Mouse (Mus musculus) spleen, postnatal 4 days (tissue): ENCODE results near the gene Klre1.

Experiments used
- DNase-seq, 2 experiments: peaks; one replicate each; pipeline ENCODE4 v3.0.0; 2022; ENCODE audit warnings: low spot score in 2 of 2

The Klre1 gene

GRCm38 (mm10) chr6:129577605-129578004 lies at the start of gene Klre1:
Gene Klre1, plus strand, starts transcription at chr6:129577905.
- DNase-seq = no peak

DNA sequence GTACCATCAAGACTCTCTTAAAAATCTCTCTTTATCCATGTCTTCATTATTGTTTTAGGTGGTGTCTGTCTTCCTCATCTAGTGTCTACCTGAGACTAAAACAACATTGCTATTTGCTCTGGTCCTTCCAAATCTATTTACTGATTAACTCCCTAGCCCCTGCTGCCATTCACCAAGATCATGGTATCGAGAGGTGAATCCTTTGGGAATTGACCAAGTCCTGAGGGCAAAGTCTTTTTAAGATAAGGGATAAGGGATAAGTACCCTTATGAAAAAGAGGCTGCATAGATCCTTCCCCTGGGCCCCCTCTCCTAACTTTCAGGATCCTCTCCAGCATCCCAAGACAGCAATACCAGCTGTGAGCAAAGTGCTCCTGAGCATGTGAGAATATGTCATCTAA lies 48.1 kb upstream of the Klre1 start:
- no peak for DNase-seq

DNA sequence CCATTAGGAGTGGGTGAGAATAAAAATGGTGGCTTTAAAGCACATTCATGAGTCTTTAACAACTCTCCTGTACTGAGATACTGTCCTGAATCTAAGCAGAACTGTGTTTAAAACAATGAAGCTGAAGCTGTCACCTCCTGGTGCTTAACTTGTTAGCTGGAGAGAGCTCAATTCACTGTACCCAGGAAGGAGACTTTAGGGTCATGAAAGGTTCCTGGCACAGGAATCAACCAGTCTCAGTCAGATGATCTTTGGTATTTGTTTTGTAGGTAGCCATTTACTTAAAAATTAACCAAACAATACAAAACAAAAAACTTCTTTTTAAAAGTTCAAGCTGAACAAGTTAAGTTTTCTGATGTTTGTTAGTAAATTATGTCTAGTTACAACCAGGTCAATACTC lies 47.4 kb upstream of the Klre1 start:
- DNase-seq = no peak

DNA sequence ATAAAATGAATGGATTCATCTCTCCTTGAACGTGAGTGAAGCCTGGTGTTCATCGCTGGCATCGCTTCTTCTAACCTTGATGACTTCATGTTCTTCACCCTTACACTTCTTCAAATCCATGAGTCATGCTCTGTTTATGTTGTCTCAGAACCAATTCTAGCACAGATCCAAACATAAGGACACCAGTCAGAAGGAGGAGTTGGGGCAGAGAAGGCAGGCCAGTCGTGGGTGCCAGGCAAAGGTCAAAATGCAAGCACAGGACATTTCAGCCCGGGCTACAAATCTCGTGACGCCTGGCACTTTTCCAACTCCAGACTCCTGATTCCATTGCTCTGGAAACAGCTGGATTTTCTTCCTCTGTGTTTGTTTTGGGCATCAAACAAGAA lies 45.2 kb upstream of the Klre1 start:
- DNase-seq = no peak

GRCm38 (mm10) chr6:129532942-129533860 lies 44.5 kb upstream of the Klre1 start, which contains the start of gene Gabarapl1:
Gene Gabarapl1, plus strand, starts transcription at chr6:129533160.
- peak; percentile 69 to 82 for DNase-seq

DNA sequence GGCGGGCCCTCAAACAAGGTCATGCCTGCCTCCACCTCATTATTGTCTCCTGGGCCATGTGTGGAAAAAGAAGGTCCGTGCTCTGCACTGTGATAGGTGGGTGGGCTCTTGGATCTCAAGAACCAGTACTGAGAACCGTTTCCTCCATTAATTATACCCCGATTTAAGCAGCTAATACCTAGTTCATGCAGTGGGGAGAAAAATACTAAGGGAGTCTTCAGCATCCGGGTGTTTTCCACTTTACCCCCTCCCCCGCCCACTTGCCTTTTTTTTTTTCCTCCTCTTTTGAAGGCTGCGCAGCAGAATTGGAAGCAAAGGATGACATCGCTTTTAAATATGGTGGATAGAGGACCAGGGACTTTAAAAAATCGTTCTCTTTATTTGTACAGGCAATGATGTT lies 43.6 kb upstream of the Klre1 start:
- DNase-seq = no peak

- no peak for DNase-seq
Observed at GRCm38 (mm10) chr6:129534627-129535190, 43.0 kb upstream of the Klre1 start.

- DNase-seq = no peak
Observed at GRCm38 (mm10) chr6:129535723-129536122, 42.0 kb upstream of the Klre1 start.

DNA sequence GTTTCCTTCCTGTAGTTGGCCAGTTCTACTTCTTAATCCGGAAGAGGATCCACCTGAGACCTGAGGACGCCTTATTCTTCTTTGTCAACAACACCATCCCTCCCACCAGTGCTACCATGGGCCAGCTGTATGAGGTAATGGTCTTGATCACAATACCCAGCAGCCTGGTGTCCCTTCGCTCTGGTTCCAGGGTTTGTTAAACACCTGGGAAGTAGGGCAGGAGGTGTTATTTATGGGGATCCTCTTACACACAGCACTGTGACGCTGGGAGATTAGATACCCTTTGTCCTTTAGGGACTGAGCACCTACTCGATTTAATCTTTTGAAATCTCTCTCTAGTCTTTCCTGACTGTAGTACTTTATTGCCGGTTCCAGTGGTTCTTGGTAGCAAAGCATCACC lies 39.1 kb upstream of the Klre1 start:
- no peak for DNase-seq

- no peak for DNase-seq
Observed at GRCm38 (mm10) chr6:129541931-129542330, 35.8 kb upstream of the Klre1 start.

- no peak for DNase-seq
Observed at GRCm38 (mm10) chr6:129542540-129542939, 35.2 kb upstream of the Klre1 start.

DNA sequence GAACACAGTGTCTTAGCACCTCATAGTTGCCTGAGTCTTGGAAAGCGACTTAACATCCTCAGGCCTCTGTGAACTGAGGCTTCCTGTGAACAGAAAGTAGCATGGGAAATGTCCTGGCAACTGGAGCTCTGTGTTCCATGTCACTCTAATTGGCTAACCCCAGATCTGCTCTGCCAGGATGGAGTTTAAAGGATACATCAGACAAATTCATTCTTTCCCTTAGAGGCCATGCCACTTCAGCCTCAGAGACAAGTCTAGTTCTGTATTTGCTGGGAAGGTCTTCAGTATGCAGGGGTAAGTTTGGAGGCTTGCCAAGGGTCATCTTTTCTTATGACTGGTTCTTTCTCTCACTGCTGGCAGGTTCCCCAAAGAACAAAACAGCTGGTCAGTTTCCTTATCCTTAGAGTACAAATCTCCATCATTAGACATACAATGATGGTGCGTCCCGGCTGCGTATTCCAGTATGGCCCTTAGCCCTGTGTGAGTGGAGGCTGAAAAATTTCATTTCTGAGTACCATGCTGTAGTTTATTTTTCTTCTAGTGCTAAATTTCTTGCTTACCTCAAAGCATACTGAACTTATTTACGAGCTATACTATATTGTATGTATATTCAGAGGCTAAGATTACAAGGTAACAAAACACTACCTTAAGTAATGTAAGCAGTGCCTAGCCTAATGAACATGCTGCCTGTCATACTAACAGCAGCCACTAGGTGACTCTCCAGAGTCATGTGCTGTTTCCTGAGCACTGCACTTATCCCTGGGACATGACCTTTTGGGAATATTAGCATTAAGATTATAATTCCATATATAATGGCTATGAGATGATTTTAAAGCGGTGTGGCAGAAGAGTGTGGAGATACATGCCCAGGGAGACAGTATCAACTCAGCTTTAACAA lies 33.7 kb upstream of the Klre1 start:
- DNase-seq = peak; percentile 44 to 74

DNA sequence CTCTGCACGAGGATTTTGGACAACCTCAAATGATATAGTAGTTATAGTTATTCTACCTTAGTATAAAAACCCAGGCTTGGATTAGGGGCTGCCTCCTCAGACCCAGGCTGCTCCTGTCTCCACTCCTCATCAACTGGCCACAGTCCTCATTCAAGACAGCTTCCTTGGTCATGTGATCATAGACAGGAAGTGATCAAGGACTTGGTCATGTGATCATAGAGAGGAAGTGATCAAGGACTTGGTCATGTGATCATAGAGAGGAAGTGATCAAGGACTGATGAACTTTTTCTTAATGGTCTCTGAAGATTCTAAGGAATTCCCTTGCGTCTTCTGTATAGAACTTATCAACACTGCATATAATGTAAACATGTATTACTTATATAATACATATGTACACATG lies 30.4 kb upstream of the Klre1 start:
- no peak for DNase-seq

DNA sequence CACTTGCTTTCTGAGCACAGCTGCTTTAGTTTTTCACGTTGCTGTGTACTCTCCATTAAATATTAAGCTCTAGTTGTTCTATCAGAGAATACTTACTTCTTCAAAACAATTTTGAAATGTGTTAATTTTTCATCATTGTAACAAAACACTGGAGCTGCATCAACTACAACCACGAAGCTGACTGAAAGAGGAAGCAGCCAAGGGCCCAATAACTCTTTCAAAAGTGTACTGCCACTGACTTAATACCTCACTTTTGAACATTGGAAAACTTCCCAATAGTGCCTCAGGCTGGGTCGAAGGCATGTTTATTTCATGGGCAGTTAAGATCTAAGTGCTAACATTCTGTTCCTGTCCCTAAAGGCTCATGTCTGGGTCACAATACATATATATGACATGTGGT lies 29.7 kb upstream of the Klre1 start:
- DNase-seq = no peak

DNA sequence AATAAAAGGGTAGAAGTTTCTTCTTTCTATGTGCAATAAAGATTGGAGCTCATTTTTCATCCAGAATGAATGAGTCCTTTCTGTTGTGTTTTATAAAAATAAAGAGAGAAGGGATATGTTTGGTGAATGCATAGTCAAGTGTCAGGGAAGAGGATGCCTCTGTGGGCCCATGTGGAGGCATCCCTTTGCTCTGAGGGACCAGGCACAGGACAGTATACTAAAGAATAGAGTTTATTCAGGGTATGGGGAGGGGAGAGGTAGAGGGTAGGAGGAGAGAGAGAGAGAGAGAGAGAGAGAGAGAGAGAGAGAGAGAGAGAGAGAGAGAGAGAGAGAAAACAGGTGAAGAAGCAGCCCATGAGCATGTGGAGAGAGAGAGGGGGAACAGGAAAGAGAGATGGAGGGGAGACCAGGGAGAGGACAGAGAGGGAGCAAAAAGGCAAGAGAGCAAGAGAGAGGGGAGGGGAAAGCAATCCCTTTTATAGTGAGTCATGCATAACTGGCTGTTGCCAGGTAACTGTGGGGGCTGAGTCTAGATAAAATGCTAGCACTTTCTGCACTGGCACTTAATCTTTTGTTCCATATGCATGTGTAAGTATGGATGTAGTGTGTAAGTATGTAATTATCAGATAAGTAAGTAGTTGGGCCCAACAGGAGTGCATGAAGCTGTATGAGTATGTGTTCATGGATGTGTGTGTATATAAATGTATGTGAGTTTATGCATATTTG lies 20.2 kb upstream of the Klre1 start:
- no peak for DNase-seq

DNA sequence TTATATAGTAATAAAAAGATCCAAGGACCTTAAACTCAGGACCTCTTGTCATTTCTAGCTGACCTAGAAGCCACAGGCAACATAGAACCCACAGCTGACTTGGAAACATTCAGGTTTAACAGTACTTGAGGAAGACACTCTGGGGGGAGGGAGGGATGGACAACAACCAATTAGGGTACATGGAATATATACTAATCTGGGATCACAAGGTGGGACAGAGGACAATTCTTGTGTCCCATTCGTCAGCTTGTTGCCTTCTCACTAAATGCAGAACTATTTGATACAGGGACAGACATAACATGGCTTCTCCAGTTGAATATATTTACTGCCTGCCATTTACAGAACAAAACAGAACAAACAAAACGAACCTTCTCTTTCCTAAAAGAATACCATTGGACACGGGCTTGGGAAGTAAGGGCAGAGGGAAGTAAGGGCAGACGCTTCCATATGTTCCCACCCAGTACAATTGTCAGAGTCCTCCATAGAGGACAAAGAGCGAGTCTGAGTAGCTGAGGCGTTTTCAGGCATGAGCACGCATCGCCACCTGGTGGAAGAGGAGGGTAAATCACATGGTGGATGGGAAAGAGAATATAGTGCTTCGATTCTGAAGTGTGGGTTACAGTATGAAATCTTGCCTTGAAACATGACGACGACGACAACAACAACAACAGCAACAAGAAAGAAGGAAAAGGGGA lies 18.6 kb upstream of the Klre1 start:
- DNase-seq = peak; percentile 58 to 82

GRCm38 (mm10) chr6:129559641-129560027 lies 18.1 kb upstream of the Klre1 start:
- DNase-seq = no peak

DNA sequence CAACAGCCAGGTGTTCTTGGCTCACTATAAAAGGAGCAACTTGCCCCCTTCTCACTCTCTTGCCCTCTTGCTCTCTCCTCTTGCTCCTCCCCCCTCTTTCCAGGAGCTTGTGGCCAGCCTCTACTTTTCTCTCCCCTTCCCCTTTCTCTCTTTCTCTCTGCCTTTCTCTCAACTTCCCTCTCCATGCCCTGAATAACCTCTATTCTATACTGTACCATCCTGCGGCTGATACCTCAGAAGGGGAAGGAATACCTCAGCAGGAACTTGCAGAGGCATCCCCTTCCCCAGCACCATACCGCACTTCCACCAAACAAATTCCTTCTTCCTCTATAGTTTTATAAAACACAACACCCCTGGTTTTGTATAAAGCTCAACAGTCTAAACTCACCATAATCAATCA lies 12.4 kb upstream of the Klre1 start:
- DNase-seq = no peak

DNA sequence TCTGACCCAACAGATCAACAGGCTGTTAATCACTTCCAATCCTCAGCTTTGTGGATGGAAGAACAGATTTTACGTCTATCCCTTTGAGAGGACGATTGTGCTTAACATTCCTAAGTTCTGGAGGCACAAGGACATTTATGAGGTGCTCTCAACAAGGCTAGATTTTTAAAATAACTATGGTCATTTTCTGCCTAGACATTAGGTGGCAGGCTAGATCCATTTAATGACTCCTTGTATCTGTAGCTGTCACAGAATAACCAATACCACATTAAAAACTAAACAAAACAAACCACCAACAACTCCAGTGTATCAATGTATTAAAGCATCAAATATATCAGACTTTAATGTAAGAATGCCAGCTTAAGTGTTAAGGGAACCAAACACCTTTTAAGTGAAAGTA lies 2.4 kb upstream of the Klre1 start:
- DNase-seq = no peak

GRCm38 (mm10) chr6:129581274-129581673 lies 3.6 kb downstream of the Klre1 start:
- no peak for DNase-seq

DNA sequence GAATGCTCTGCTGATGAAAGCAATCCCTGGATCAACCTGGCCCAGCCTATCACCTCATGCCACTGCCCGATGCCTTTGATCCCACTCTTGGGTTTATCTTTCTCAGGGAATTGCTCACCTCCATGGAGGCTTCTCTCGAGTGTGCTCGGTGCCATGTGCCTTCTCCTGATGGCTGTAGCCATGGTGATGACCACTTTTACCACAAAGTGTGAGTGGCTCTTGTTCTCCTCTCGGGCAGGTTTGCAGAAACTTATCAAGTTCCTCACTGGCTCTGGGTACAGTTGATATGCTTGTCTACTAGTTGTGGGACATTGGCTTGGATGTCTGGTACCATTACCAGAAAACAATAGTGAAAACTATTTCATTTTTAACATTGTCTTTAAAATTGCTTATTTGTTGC lies 4.2 kb downstream of the Klre1 start:
- no peak for DNase-seq
